Mouse (Mus musculus) midbrain, embryonic 16.5 days (tissue): ENCODE results near the gene Cdca4. TPM values are rescaled to one million over a fixed set of nuclear protein-coding genes. Genes with fewer than 3 reads are reported as not detected.
"Not testable (repeated sequence)": the region's sequence is repeated elsewhere in the genome, so short reads cannot be mapped to it uniquely, and the experiment has no call there.

Experiments
- ATAC-seq: fragments of 200-750 bp; cut with Nextera tagmentation; 2 replicates; pipeline ENCODE4 v1.8.0; 2017; ENCODE audit warnings: moderate TSS enrichment
- H3K27ac ChIP-seq: fragments of 300-500 bp; sonication (generic); 2 replicates; pipeline ENCODE4 v1.5.1; 2014; ENCODE audit warnings: mild to moderate bottlenecking, low read length, mixed read lengths
- H3K27me3 ChIP-seq: fragments of 300-500 bp; sonication (generic); 2 replicates; pipeline ENCODE4 v1.6.1; 2014; ENCODE audit warnings: low read depth, low read length, mixed read lengths; ENCODE audit not compliant: control insufficient read depth, insufficient read depth
- H3K36me3 ChIP-seq: fragments of 300-500 bp; sonication (generic); 2 replicates; pipeline ENCODE4 v1.6.1; 2014; ENCODE audit warnings: mild to moderate bottlenecking, low read length, moderate library complexity, mixed read lengths; ENCODE audit not compliant: control insufficient read depth, insufficient read depth
- H3K4me1 ChIP-seq: fragments of 300-500 bp; sonication (generic); 2 replicates; pipeline ENCODE4 v1.6.1; 2014; ENCODE audit warnings: mild to moderate bottlenecking, low read length, mixed read lengths; ENCODE audit not compliant: control insufficient read depth, insufficient read depth
- H3K4me2 ChIP-seq: fragments of 300-500 bp; sonication (generic); 2 replicates; pipeline ENCODE4 v1.6.1; 2014; ENCODE audit warnings: mild to moderate bottlenecking, low read length, mixed read lengths
- H3K4me3 ChIP-seq: fragments of 300-500 bp; sonication (generic); 2 replicates; pipeline ENCODE4 v1.5.1; 2014; ENCODE audit warnings: low read depth, mild to moderate bottlenecking, low read length, moderate library complexity, mixed read lengths
- H3K9ac ChIP-seq: fragments of 300-500 bp; sonication (generic); 2 replicates; pipeline ENCODE4 v1.6.1; 2014; ENCODE audit warnings: low read depth, low read length, mixed read lengths
- H3K9me3 ChIP-seq: fragments of 300-500 bp; sonication (generic); replicated peaks from 2 replicates; pipeline ENCODE4 v1.6.1; 2014; ENCODE audit warnings: mild to moderate bottlenecking, low read length, mixed read lengths; ENCODE audit not compliant: control insufficient read depth, poor library complexity, severe bottlenecking
- WGBS: fragments of 180-500 bp; shearing (Covaris S2); extraction: QIAGEN DNeasy Blood & Tissue Kit; methylation state at CpG from one replicate; pipeline ENCODE4 v1.1.7; 2014; 5-methylcytosine and 5-hydroxymethylcytosine counted together
- polyA plus RNA-seq: library from polyadenylated mRNA; unstranded; fragments of >200 nt; fragmentation: Nextera tagmentation; extraction: Ambion mirVana; gene quantifications from 2 replicates; pipeline ENCODE4 v1.2.1, GENCODE M21; 2015

Gene Cdca4
- polyA plus RNA-seq, 1 experiment from 2014 or later = 32.6 TPM

DNA sequence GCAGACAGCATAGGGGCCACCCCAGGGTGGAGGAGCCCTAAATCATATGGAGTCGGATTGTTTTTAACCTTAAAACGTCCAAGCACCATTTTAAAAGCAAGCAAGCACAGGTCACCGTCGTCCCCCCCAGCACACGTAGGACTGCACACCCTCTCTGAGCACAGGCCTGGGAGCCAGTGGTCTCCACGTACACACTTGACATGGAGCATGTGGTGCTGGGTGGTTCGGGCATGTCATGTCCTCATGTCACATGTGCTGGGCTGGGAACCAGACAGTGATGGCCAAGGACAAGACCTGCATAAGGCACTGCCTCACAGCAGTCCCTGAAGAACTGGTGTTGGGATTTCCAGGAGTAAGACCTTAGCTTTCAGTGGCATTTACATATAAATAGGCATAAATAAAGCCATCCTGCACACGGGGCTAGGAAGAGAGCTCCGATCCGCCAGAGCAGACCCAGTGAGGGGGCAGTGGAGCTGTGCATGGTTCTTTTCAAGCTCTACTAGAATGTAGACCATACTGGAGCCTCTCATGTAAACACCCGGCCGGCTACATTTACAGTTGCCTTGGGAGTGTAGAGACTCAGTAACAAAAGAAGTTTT lies 8.7 kb downstream of the Cdca4 start:
- Histone ChIP-seq H3K9ac (no peak overlapping the region), H3K27ac (no peak overlapping the region), H3K4me2 (no peak overlapping the region), H3K4me3 (no peak overlapping the region), H3K4me1 (peaks cover 2% of the 10 kb centered on the region; the same call in 1 of the 2 replicates), H3K36me3 (peaks cover 18% of the 10 kb centered on the region), H3K9me3 (no peaks in the 10 kb centered on the region), H3K27me3 (no peaks in the 10 kb centered on the region)
- 72% methylated on average over 12 of the region's 12 CpGs for WGBS
- no peak for ATAC-seq

GRCm38 (mm10) chr12:112819057-112819662 lies 10.1 kb downstream of the Cdca4 start:
- H3K9ac ChIP-seq = no peak overlapping the region
- no peaks in the 10 kb centered on the region for H3K9me3 ChIP-seq
- H3K4me1 ChIP-seq = peaks cover 2% of the 10 kb centered on the region; the same call in 1 of the 2 replicates
- H3K27me3 ChIP-seq = no peaks in the 10 kb centered on the region
- 90% methylated on average over 8 of the region's 8 CpGs for WGBS
- no peak overlapping the region for H3K4me2 ChIP-seq
- H3K27ac ChIP-seq = no peak overlapping the region
- H3K4me3 ChIP-seq = no peak overlapping the region
- ATAC-seq = no peak
- H3K36me3 ChIP-seq = peaks cover 23% of the 10 kb centered on the region

DNA sequence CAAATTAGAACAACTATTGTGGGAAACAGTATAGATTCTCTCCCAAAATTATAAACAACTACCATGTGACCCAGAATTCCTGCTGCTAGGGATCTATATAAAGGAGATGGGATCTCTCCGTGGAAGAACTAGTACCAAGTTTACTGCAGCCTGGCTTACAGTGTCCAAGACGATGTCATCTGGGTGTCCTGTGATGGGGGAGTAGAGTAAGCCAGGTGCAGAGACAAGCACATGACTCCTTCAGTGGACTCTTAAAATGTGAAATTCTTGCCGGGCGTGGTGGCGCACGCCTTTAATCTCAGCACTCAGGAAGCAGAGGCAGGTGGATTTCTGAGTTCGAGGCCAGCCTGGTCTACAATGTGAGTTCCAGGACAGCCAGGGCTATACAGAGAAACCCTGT lies 12.4 kb downstream of the Cdca4 start:
- WGBS = 83% methylated on average over 7 of the region's 7 CpGs
- H3K9me3 ChIP-seq = not testable (repeated sequence)
- H3K36me3 ChIP-seq = peaks cover 25% of the 10 kb centered on the region

DNA sequence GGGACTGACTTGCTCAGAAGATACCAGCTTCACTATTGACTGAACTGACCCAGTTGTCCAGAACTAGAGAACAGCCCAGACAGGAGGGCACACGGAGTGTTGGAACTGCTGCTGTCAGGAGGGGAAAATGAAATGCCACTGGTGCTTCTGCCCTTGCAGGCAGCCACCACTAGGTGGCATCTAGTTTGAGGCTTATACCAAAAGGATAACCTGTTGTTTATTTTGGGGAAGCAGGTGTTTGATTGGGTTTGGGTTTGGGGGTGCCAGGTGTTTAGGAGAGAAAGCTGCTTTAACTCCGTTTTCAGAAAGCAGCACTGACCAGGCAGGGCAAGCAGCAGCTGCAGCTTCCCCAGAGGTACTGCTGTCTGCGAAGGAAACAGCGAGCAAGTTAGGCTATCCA lies 12.9 kb downstream of the Cdca4 start:
- H3K4me2 ChIP-seq = no peak overlapping the region
- H3K27me3 ChIP-seq = no peaks in the 10 kb centered on the region
- H3K4me1 ChIP-seq = no peaks in the 10 kb centered on the region
- WGBS = 56% methylated on average over 4 of the region's 4 CpGs
- H3K4me3 ChIP-seq = no peak overlapping the region
- no peak overlapping the region for H3K27ac ChIP-seq
- 0 out of 2 replicates have a peak, but pooled peaks have one; percentile 22 for ATAC-seq
- no peaks in the 10 kb centered on the region for H3K9me3 ChIP-seq
- peaks cover 25% of the 10 kb centered on the region for H3K36me3 ChIP-seq
- H3K9ac ChIP-seq = no peak overlapping the region

More for the DNA sequence above, 12.4 kb downstream of the Cdca4 start:
- not testable (repeated sequence) for ATAC-seq, H3K4me3 ChIP-seq, H3K27me3 ChIP-seq, H3K27ac ChIP-seq, H3K4me1 ChIP-seq, H3K4me2 ChIP-seq, H3K9ac ChIP-seq

- H3K4me2 ChIP-seq = no peak overlapping the region
- 81% methylated on average over 14 of the region's 14 CpGs for WGBS
- H3K27ac ChIP-seq = no peak overlapping the region
- peaks cover 21% of the 10 kb centered on the region for H3K36me3 ChIP-seq
- H3K4me1 ChIP-seq = 0 out of 2 replicates have a peak, but pooled peaks cover 2% of the 10 kb centered on the region
- no peaks in the 10 kb centered on the region for H3K27me3 ChIP-seq
- ATAC-seq = no peak
- no peak overlapping the region for H3K9ac ChIP-seq
- no peak overlapping the region for H3K4me3 ChIP-seq
- no peaks in the 10 kb centered on the region for H3K9me3 ChIP-seq
Measured at GRCm38 (mm10) chr12:112814682-112815470, 14.3 kb downstream of the Cdca4 start.

- Histone ChIP-seq H3K9ac (no peak overlapping the region), H3K27me3 (no peaks in the 10 kb centered on the region), H3K4me2 (no peak overlapping the region), H3K9me3 (no peaks in the 10 kb centered on the region), H3K36me3 (peaks cover 11% of the 10 kb centered on the region), H3K4me1 (peaks cover 9% of the 10 kb centered on the region), H3K4me3 (no peak overlapping the region), H3K27ac (no peak overlapping the region)
- no peak for ATAC-seq
- 79% methylated on average over 7 of the region's 7 CpGs for WGBS
Measured at GRCm38 (mm10) chr12:112813370-112813769, 15.9 kb downstream of the Cdca4 start.

GRCm38 (mm10) chr12:112810092-112810885 lies 18.9 kb downstream of the Cdca4 start:
- Histone ChIP-seq H3K36me3 (peaks cover 7% of the 10 kb centered on the region; the same call in 1 of the 2 replicates), H3K4me1 (peaks cover 14% of the 10 kb centered on the region), H3K4me2 (peak overlapping the region; percentile 84; the same call in 1 of the 2 replicates), H3K4me3 (no peak overlapping the region; the same call in 1 of the 2 replicates), H3K9ac (no peak overlapping the region), H3K27me3 (no peaks in the 10 kb centered on the region), H3K27ac (no peak overlapping the region), H3K9me3 (no peaks in the 10 kb centered on the region)
- ATAC-seq = no peak
- WGBS = 67% methylated on average over 19 of the region's 19 CpGs

DNA sequence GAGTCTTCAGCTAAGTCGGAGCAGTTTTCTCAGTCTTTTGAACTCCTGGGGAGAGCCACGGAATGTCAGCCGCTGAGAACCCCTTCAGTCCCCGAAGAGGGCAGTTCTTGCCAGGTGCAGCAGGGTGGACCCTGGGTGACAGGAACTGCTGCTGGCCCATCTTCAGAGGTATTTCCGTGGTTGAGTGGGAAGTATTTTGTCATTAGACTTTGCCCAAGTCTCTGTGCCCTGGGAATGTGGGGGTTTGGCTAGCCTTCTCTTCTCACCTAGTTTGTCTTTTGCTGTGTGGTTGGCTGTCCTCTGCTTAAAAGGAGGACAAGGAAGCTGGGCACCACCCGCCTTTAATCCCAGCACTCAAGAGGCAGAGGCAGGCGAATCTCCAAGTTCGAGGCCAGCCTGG lies 19.6 kb downstream of the Cdca4 start:
- H3K27ac ChIP-seq = no peak overlapping the region
- peak overlapping the region; percentile 84 for H3K4me2 ChIP-seq
- no peaks in the 10 kb centered on the region; the same call in 1 of the 2 replicates for H3K27me3 ChIP-seq
- H3K36me3 ChIP-seq = peaks cover 5% of the 10 kb centered on the region; the same call in 1 of the 2 replicates
- 24% methylated on average over 8 of the region's 8 CpGs for WGBS
- no peak for ATAC-seq
- peak overlapping the region; percentile 76 for H3K4me3 ChIP-seq
- no peaks in the 10 kb centered on the region for H3K9me3 ChIP-seq
- H3K9ac ChIP-seq = peak overlapping the region; percentile 72
- H3K4me1 ChIP-seq = peaks cover 14% of the 10 kb centered on the region
